Mouse (Mus musculus) midbrain, embryonic 10.5 days (tissue): ENCODE data around the gene 2510009E07Rik. TPM values are rescaled to one million over a fixed set of nuclear protein-coding genes. Genes with fewer than 3 reads are reported as not detected.

ENCODE experiments used
- DNase-seq: peaks from one replicate; pipeline ENCODE4 v3.0.0-alpha.2; 2017; ENCODE audit warnings: low spot score
- H3K27ac ChIP-seq: fragments of 300-500 bp; sonication (generic); replicated peaks from 2 replicates; pipeline ENCODE4 v1.5.1; 2016; ENCODE audit warnings: mild to moderate bottlenecking
- H3K27me3 ChIP-seq: fragments of 300-500 bp; sonication (generic); 2 replicates; pipeline ENCODE4 v1.6.1; 2016; ENCODE audit warnings: low read depth, mild to moderate bottlenecking; ENCODE audit not compliant: poor library complexity, severe bottlenecking
- H3K36me3 ChIP-seq: fragments of 300-500 bp; sonication (generic); 2 replicates; pipeline ENCODE4 v1.6.1; 2016; ENCODE audit warnings: mild to moderate bottlenecking, moderate library complexity
- H3K4me1 ChIP-seq: fragments of 300-500 bp; sonication (generic); 2 replicates; pipeline ENCODE4 v1.6.1; 2016
- H3K4me3 ChIP-seq: fragments of 300-500 bp; sonication (generic); 2 replicates; pipeline ENCODE4 v1.5.1; 2016; ENCODE audit warnings: mild to moderate bottlenecking, moderate library complexity
- H3K9me3 ChIP-seq: fragments of 300-500 bp; sonication (generic); replicated peaks from 2 replicates; pipeline ENCODE4 v1.6.1; 2016; ENCODE audit warnings: mild to moderate bottlenecking
- WGBS: fragments of 180-500 bp; shearing (Covaris S2); methylation state at CpG from one replicate; pipeline ENCODE4 v1.1.7; 2016; 5-methylcytosine and 5-hydroxymethylcytosine counted together
- polyA plus RNA-seq: library from polyadenylated mRNA; unstranded; fragments of >200 nt; fragmentation: Nextera tagmentation; extraction: Ambion mirVana; gene quantifications from 2 replicates; pipeline ENCODE4 v1.2.1, GENCODE M21; 2016

Gene 2510009E07Rik
- 81.7 and 97.5 TPM in 2 replicates for polyA plus RNA-seq

- DNase-seq = peak; percentile 92
- peaks cover 9% of the 10 kb centered on the region for H3K36me3 ChIP-seq
- no peaks in the 10 kb centered on the region for H3K27me3 ChIP-seq
- 0 out of 2 replicates have a peak, but pooled peaks cover 6% of the 10 kb centered on the region for H3K9me3 ChIP-seq
- WGBS = under 1% methylated on average over 60 of the region's 61 CpGs
- peaks cover 56% of the 10 kb centered on the region for H3K4me1 ChIP-seq
- peak within 1 kb of the TSS; percentile 90 for H3K4me3 ChIP-seq
- H3K27ac ChIP-seq = peak within 1 kb of the TSS; percentile 98
Measured at GRCm38 (mm10) chr16:21694463-21695241, at the start of gene 2510009E07Rik. TSS of gene 2510009E07Rik (minus strand) at chr16:21694665.

- H3K27me3 ChIP-seq = no peaks in the 10 kb centered on the region
- H3K27ac ChIP-seq = no peak overlapping the region
- H3K9me3 ChIP-seq = no peaks in the 10 kb centered on the region
- no peak overlapping the region for H3K4me3 ChIP-seq
- no peaks in the 10 kb centered on the region for H3K4me1 ChIP-seq
- no peak for DNase-seq
- no peaks in the 10 kb centered on the region for H3K36me3 ChIP-seq
- WGBS = 92% methylated on average over 6 of the region's 6 CpGs
Measured at GRCm38 (mm10) chr16:21743401-21743800, 48.9 kb upstream of the 2510009E07Rik start.

- no peaks in the 10 kb centered on the region for H3K9me3 ChIP-seq
- no peak overlapping the region for H3K4me3 ChIP-seq
Measured at GRCm38 (mm10) chr16:21742898-21743297, 48.4 kb upstream of the 2510009E07Rik start.

GRCm38 (mm10) chr16:21742191-21742870 is 47.9 kb upstream of the 2510009E07Rik start:
- Histone ChIP-seq H3K4me1 (no peaks in the 10 kb centered on the region), H3K4me3 (no peak overlapping the region), H3K27me3 (no peaks in the 10 kb centered on the region), H3K27ac (no peak overlapping the region), H3K36me3 (no peaks in the 10 kb centered on the region), H3K9me3 (no peaks in the 10 kb centered on the region)
- no peak for DNase-seq
- 83% methylated on average over 5 of the region's 5 CpGs for WGBS

More at GRCm38 (mm10) chr16:21742898-21743297, 48.4 kb upstream of the 2510009E07Rik start:
- WGBS = 90% methylated on average over 5 of the region's 5 CpGs
- Histone ChIP-seq H3K36me3 (no peaks in the 10 kb centered on the region), H3K27ac (no peak overlapping the region), H3K4me1 (no peaks in the 10 kb centered on the region), H3K27me3 (no peaks in the 10 kb centered on the region)
- no peak for DNase-seq

- Histone ChIP-seq H3K27me3 (no peaks in the 10 kb centered on the region), H3K27ac (no peak overlapping the region), H3K4me1 (no peaks in the 10 kb centered on the region), H3K9me3 (no peaks in the 10 kb centered on the region), H3K36me3 (no peaks in the 10 kb centered on the region), H3K4me3 (no peak overlapping the region)
- no peak for DNase-seq
- 81% methylated on average over 3 of the region's 3 CpGs for WGBS
Measured at GRCm38 (mm10) chr16:21741542-21741941, 47.1 kb upstream of the 2510009E07Rik start.

GRCm38 (mm10) chr16:21735638-21736037 is 41.2 kb upstream of the 2510009E07Rik start:
- no peak overlapping the region for H3K27ac ChIP-seq
- no peaks in the 10 kb centered on the region for H3K4me1 ChIP-seq
- H3K27me3 ChIP-seq = no peaks in the 10 kb centered on the region
- DNase-seq = no peak
- H3K9me3 ChIP-seq = no peaks in the 10 kb centered on the region
- no peak overlapping the region for H3K4me3 ChIP-seq
- no peaks in the 10 kb centered on the region for H3K36me3 ChIP-seq
- WGBS = 82% methylated on average over 1 of the region's 1 CpGs

GRCm38 (mm10) chr16:21727897-21728364 is 33.5 kb upstream of the 2510009E07Rik start:
- 39% methylated on average over 10 of the region's 10 CpGs for WGBS

GRCm38 (mm10) chr16:21727421-21727820 is 33.0 kb upstream of the 2510009E07Rik start:
- Histone ChIP-seq H3K9me3 (no peaks in the 10 kb centered on the region), H3K4me1 (no peaks in the 10 kb centered on the region), H3K36me3 (no peaks in the 10 kb centered on the region), H3K4me3 (no peak overlapping the region), H3K27ac (0 out of 2 replicates have a peak overlapping the region, but pooled peaks have one; percentile 4), H3K27me3 (no peaks in the 10 kb centered on the region)
- 89% methylated on average over 3 of the region's 3 CpGs for whole genome bisulfite sequencing
- DNase-seq = no peak

More at GRCm38 (mm10) chr16:21727897-21728364, 33.5 kb upstream of the 2510009E07Rik start:
- no peaks in the 10 kb centered on the region for H3K36me3 ChIP-seq
- H3K4me1 ChIP-seq = no peaks in the 10 kb centered on the region
- H3K27ac ChIP-seq = peak overlapping the region; percentile 63
- peak overlapping the region; percentile 27; the same call in 1 of the 2 replicates for H3K4me3 ChIP-seq
- DNase-seq = peak; percentile 51
- H3K27me3 ChIP-seq = no peaks in the 10 kb centered on the region
- no peaks in the 10 kb centered on the region for H3K9me3 ChIP-seq

GRCm38 (mm10) chr16:21724261-21724660 is 29.8 kb upstream of the 2510009E07Rik start:
- no peaks in the 10 kb centered on the region for H3K36me3 ChIP-seq
- H3K9me3 ChIP-seq = no peaks in the 10 kb centered on the region
- no peaks in the 10 kb centered on the region for H3K4me1 ChIP-seq
- H3K27ac ChIP-seq = peak overlapping the region; percentile 25; the same call in 1 of the 2 replicates
- no peak overlapping the region for H3K4me3 ChIP-seq
- DNase-seq = no peak
- 86% methylated on average over 1 of the region's 1 CpGs for WGBS
- no peaks in the 10 kb centered on the region for H3K27me3 ChIP-seq

GRCm38 (mm10) chr16:21719770-21720169 is 25.3 kb upstream of the 2510009E07Rik start:
- no peaks in the 10 kb centered on the region for H3K9me3 ChIP-seq
- H3K4me3 ChIP-seq = no peak overlapping the region
- no peak for DNase-seq
- H3K4me1 ChIP-seq = peaks cover 10% of the 10 kb centered on the region
- 93% methylated on average over 7 of the region's 7 CpGs for WGBS
- no peaks in the 10 kb centered on the region for H3K27me3 ChIP-seq
- H3K27ac ChIP-seq = no peak overlapping the region
- H3K36me3 ChIP-seq = no peaks in the 10 kb centered on the region

GRCm38 (mm10) chr16:21714516-21714915 is 20.1 kb upstream of the 2510009E07Rik start:
- no peaks in the 10 kb centered on the region for H3K9me3 ChIP-seq
- H3K4me3 ChIP-seq = no peak overlapping the region
- WGBS = 92% methylated on average over 10 of the region's 10 CpGs
- no peak overlapping the region for H3K27ac ChIP-seq
- no peaks in the 10 kb centered on the region for H3K36me3 ChIP-seq
- peaks cover 23% of the 10 kb centered on the region for H3K4me1 ChIP-seq
- no peaks in the 10 kb centered on the region for H3K27me3 ChIP-seq
- no peak for DNase-seq

- peak; percentile 32 for DNase-seq
- H3K27me3 ChIP-seq = no peaks in the 10 kb centered on the region
- H3K36me3 ChIP-seq = no peaks in the 10 kb centered on the region
- no peak overlapping the region for H3K4me3 ChIP-seq
- peak overlapping the region; percentile 65 for H3K27ac ChIP-seq
- peaks cover 24% of the 10 kb centered on the region for H3K4me1 ChIP-seq
- 51% methylated on average over 2 of the region's 2 CpGs for WGBS
- no peaks in the 10 kb centered on the region; the same call in 1 of the 2 replicates for H3K9me3 ChIP-seq
Measured at GRCm38 (mm10) chr16:21710321-21710720, 15.9 kb upstream of the 2510009E07Rik start.
